Mouse (Mus musculus) cerebellum, postnatal 36 days (tissue): ENCODE data around the gene Krt83.
"Not testable (repeated sequence)": the region's sequence is repeated elsewhere in the genome, so short reads cannot be mapped to it uniquely, and the experiment has no call there.

Source experiments
- DNase-seq, 2 experiments: peaks; one replicate each; pipeline ENCODE4 v3.0.0; 2021 to 2022; ENCODE audit warnings: mixed read lengths in 2 of 2

Krt83 gene

DNA sequence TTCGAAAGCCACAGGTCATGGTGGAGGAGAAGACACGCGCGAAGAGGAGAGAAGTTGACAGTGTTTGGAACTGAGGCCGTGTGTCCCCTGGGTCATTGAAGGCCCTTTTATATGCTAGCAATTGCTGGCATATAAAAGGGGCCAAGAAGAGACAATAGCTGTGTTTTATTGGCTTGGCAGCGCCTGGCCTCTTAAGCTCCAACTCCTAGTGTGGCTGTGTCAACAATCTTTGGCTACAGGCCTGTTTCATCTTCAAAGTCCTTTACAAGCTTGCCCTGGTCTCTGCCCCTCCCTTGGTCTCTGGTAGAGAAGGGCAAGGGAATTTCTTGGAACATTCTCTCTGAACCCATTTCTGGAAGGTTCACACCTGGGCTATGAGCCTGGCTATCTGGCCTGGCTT, at the start of gene Krt83:
TSS of gene Krt83 (minus strand) at position 82 of the 400 bp plus-strand sequence.
- no peak for DNase-seq

DNA sequence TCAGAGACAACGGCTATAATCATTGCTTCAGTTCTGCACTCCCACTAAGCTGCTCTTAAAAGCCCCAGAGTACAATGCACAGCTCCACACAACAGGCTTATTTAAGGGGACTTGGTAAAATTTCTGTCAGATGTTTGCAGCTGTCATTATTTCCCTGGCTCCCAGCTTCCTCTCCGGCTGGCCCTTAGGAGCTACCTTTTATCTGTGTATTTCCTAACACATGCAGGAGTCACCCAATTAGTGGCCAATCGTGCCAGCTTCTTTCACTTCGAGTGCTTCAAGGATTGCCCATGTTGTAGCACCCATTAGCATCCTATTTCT, 47.2 kb upstream of the Krt83 start:
- no peak for DNase-seq

DNA sequence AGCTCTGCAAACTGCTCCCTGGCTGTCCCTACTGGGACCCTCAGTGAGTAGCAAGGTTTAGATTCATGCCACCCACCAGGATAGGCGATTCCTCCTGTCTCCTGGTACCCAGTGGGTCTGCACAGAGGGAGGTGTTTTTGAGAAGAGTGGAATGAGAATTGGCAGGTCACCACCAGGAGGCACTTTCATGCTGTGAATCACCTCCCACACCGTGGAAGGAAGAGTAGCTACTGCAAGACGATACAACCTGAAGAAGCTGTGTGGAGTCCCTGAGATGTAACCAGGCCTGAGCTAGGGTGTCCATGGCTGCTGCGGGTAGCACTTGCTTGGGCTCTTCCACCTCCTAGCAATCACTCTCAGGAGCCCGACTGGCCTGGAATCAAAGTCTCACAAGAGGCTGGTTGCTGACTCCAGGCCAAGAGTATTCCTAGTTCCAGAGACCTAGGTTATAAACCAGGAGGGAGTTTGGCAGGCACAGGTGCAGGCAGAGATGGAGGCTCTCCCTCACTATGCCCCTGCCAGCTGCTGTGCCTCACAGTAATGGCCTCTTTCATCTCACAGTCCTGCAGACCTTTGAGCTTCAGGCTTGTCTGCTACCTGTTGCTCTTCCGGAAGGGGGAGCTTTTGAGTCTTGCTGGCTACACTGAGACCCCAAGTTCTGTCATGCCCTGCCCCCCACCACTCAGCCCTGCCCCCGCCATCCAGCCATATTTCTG, 46.7 kb upstream of the Krt83 start:
- DNase-seq = no peak

DNA sequence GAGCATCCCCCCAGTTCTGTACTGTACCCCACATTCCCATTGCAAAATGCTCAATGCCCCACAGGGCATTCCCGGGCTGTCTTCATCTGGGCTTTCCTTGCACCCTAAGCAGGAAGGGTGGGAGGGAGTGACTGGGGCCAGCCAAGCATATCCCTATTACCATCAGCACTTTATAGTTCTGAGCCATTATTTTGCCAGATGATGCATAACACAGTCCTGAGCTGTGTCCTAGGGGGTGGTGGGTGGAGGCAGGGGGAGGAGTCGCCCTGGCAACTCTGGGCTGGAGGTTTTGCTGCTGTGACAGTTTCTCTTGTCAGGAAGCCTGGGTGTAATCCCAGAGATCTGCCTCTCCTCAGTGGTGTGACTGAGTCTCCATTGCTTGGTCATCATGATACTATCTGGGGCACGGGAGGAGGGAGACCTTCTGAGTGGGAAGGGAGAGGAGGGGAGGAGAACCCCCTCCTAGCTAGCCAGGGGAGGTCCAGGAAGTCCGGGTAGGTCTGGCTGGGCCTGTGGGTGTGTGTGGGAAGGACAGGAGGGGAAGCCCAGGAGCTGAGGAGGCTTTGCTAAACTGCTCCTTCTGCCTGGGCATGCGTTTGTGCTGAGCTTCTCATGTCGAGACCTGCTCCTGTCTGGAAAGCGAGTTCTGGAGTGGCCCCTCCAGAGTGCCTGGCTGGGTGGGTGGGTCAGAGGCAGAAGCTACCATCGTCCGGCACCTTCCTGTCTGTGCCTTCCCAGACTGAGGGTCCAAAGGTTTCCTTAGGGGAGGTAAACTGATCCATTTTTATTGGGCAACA, 44.9 kb upstream of the Krt83 start:
- no peak for DNase-seq

DNA sequence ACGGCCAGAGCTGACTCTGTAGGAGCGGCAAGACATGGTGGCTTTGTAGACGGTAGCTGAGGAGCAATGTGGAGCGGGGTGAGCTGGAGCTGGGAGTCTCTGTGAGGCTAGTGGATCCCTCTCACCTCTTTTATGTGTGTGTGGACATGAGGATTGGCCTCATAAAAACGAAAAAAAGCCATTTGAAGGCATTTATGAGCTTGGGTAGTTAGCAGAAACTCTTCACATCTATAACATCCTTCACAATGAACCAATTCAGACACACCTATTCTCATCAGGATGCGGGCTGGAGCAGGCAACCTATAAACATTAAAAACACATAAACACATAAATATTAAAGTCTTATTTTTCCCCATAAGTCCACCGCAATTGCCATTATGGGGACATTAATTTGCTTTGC, 41.4 kb upstream of the Krt83 start, which contains the start of gene Krt84:
TSS of gene Krt84 (minus strand) at position 101 of the 400 bp plus-strand sequence.
- DNase-seq = no peak

DNA sequence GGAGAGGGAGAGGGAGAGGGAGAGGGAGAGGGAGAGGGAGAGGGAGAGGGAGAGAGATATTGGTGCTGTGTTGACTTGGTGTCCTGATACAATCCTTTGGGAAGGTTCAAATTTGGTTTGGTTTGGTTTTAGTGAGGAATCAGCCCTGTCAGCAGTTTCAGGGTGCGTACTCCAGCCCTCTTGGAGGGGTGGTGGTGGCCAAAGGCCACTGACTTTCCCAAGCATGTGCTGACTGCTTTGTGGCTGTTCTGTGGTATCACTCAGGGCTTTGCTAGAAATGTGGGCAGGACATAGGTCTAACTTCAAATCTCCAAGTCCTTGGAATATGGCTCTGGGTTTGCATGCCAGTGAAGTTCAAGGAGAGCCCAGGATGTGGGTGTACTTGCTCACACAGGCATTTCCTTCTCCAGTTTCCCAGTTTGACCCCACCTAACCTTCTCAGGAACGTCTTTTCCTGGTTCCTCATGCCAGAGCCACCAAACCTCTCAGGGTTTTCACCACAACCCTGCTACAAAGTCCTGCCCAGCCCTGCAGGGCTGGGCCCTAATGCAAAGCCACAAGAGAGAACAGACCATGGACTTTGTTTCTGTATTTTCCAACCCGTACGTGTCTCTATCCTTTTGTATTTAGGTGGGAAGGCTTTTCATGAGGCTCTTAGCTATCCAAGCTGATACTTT, 31.4 kb upstream of the Krt83 start:
- no peak for DNase-seq

DNA sequence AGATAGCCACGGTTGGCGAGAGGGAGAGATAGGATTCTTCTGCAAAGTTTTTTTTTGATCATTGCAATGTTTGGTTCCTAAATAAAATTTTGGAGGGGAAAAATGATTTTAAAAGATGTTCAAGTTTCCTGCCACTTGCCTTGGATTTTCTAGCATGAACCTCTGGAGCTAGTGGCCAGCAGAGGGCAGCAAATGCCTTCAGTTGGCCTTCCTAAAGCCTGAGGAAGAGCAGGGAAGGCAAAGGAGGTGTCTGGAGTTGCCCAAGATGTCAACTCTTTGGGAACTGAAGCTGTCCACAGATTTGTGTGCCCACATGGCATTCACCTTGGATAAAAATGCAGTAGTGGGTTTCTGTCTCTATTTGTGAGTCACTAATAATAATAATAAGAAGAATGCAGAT, 28.5 kb upstream of the Krt83 start:
- DNase-seq = peak; percentile 75 to 79

DNA sequence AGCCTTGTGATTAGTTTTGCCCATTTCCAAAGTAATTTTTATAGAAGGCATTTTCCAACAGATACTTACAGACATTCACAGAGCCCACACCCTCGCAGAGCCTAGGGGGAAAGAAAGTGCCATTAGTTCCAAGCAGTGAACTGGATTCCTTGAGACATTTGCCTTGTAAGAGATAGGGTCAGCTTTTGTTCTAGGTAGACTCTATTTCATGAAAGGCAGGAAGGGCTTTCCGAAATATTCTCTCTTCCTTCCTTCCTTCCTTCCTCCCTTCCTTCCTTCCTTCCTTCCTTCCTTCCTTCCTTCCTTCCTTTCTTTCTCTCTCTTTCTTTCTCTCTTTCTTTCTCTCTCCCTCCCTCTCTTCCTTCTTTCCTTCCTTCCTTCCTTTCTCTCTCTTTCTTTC, 25.8 kb upstream of the Krt83 start, which contains the start of gene Gm49425:
TSS of gene Gm49425 (minus strand) at position 101 of the 400 bp plus-strand sequence.
- not testable (repeated sequence) for DNase-seq

DNA sequence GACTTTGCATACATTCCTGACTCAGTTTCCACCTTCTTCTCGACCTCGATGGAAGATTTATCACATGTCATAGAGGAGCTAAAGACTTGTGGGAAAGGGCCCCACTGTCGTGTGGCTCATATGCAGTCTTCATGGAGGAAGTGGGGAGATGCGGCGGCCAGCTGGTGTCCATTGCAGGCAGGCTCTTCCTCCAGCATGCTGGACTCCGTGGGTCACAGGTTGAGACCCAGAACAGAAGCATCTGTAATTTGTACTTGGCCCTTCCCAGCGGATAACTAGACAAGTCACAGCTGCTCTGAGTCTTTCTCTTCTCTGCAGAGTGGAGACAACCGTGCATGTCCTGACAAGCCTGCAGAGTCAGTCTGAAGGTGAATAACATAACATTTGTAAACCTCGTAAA, 16.9 kb upstream of the Krt83 start:
- DNase-seq = no peak

DNA sequence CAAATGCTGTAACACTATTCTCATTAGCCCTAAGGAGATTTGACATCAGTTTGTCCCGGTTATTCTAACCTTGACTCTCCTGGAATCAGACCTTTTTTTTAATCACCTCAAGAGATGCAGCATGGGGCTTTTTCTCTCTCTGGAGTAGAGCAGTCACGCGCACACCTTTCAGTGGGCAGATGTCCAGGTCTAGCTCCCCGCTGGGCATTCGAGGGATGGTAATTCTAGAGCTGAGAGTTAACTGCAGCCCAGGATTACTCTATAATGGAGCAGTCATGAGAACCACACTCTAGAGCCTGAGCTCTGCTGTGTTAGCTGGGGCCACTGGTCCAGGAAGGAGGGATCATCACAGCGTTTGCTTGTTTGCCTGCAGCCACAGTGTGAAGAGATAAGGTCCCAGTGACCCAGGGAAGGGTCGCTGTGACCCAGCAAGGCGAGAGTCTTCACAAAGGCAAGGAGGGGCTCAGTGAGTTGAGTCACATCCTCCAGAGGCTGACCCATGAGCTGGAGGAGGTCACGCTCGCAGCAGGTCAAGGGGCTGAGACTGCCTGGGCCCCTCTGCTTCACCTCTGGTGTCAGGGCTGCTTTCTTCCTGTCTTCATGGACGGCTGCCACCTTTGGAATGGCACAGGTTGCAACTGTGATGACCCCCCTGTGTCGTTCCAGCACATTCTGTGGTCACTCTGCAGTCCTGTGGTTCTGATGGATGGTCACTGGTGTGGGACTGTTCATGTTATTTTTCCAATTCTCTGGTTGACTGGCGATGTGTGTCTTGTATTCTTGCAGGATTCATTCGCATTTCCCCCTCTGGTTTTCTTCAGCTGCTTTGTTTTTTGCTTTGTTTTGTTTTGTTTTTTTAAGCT, 15.8 kb upstream of the Krt83 start:
- DNase-seq = no peak

DNA sequence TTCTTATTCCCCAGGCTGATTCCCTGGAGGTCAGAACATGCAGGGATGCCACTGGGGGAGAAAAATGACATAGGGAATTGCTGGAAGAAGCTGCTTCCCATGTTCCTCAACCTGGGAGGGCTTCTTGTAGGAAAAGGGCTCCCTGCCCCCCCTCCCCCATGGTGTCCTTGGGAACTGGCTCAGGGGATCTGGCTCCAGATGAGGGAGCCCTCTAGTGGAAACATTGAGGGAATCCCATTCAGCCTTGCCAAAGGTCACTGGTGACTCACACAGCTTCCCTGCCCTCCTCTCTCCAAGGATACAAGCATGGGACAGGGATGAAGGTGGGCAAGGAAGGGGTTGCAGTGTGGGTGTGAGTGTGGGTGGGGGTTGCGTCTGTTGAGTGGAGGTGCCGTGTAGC, 5.9 kb upstream of the Krt83 start:
- peak in 1 of 2 experiments; percentile 7 for DNase-seq

DNA sequence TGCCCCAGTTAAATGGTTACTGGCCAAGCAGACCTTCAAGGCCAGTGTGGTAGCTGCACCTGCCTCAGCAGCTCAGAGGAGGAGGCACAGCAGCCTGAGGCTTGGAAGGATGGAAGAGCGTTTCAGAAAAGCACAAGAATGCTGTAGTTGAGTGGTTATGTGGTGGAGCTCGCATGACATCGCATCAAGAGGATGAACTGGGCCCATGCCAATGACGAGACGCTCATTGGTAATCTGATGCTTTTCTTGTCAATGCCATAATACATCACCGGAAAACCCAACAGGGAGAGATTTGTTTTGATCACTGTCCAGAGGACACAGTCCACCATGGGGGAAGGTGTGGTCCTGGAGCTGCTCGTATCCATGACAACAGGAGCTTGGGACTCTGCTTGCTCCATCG, 4.0 kb upstream of the Krt83 start:
- no peak for DNase-seq

DNA sequence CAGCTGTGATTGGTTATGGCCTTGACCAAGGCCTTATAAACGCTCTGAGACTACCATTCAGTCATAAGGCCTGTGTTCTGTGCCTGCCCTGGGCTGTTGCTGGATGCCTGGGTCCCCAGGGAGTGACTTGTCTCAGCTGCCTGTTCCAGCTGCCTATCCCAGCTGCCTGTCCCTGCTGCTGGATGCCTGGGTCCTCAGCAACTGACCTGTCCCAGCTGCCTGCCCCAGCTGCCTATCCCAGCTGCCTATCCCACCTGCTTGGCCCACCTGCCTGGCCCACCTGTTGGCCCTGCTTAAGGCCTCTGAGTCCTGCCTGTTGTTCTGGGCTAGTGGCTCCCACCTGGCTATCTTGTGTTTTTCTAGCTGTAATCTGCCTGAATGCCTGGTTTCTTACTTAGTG, 2.9 kb upstream of the Krt83 start:
- no peak for DNase-seq

DNA sequence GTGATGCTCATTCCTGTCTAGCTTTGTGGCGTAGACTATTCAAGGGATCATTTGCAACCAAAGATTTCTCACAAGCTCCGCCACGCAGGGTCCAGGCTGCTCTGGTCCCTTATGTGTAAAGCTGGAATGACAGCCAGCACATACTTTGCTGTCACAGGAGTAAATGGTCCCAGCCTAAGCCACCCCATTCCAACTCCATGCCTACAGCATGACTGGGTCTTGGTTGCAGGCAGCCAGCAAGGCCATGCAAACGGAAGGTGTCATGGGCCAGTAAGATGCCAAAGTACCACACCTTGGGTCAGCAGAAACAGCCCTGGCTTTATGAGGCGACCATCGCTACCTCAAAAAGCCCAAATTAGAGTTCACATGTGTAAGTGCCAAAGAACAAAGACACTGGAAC, 2.4 kb upstream of the Krt83 start:
- no peak for DNase-seq

DNA sequence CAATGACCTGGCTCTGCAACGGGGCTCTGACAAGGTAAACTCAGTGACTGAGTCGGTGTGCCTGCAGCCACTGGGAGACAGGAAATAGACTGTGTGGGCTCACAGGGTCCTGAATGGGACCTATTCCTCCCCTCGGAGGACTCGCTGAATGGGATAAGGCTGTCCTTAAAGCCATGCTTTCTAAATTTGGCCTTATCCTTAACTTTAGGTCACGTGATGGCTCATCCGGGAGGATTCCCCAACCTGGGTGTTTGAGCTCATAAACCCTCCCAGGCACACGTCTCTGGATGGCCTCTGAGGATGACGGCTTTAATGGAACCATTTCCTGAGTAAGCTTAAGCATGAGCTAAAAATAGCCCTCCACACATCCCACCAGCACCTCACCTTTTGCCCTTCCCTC, 1.4 kb upstream of the Krt83 start:
- DNase-seq = no peak

DNA sequence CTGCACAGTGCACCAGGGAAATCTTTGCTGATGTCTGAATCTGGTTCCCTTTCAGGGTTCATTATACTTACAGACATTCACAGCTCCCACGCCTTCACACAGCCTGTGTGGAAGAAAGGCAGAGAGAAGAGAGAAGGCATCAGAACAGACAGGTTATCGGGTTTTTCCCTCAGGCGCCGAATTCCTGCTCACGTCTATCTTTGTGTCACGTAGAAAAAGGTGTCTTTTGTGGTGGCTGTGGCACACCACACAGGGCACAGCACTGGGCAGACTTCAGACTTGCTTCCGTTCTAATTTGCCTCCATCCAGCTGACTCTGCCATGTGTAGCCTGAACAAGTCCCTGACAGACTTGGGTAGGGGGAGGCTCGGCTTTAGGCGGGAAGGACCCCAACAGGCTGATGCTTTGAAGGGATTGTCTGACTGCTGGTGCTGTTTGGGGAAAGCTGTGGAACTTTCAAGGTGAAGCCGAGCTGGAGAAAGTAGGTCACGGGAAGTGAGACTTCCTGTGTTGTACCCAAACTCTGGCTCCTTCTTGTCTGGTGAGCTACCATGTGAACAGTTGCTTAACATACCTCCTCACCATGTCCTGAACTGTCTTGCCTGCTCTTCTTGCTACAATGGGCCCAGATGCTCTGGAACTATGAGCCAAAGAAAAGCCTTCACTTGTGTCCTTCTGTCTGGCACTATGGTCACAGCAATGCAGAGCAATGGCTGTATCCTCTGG, 5.2 kb downstream of the Krt83 start:
- DNase-seq = no peak

DNA sequence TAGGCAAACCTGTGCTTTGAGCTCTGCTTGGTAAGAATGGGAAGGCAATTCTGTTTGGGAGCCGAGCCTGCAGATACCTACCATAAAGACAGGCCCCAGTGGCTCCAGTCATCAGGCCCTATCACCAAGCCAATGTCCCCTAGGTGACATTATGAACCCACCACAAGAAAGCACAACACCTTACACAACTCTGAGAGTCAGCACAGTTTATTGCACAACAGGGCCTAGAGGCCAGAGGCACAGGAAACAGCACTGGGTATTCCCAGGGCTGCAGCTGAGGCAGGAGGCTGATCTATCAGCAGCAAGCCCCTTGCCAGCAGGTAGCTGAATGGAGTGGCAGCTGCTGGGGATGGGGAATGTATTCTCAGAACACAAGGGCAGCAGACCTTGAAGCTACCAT, 6.4 kb downstream of the Krt83 start:
- DNase-seq = no peak

DNA sequence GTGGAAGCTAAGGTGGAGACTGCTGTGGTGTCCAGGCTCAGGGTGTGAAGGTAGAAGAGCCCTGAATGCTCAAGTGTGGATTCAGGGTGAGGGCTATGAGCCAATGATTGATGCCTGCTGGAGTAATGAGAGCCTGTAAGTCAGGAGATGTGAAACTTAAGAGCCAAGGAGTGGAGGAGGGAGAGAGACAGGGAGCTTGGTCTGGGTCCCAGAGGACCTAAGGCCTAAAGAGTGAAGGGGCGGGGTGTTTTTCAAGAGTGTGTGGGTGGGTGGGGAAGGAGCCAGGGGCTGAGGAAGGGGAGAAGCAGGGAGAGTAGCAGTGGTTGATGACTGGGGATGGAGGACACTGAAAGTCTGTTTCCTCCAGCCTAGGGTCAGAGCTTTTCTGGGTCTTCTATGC, 7.7 kb downstream of the Krt83 start:
- DNase-seq = no peak

DNA sequence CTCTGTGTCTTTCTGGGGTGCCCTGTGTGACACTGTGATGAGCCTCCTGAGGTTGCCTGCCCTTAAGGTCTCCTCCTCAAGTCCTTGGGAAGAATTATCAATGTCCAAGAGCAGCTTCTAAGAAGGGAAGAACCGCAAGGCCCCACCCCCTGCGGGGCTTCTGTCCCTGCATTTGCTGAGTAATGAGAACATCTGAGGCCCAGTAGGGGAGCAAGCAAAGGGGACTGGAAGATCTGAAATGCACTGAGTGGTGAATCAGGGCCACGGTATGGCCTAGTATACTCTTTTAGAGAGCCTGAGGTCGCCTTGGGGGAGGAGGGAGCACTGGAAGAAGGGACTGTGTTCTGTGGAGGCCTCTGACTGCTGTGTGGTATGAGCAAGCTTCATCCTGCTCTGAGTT, 9.3 kb downstream of the Krt83 start:
- DNase-seq = no peak

DNA sequence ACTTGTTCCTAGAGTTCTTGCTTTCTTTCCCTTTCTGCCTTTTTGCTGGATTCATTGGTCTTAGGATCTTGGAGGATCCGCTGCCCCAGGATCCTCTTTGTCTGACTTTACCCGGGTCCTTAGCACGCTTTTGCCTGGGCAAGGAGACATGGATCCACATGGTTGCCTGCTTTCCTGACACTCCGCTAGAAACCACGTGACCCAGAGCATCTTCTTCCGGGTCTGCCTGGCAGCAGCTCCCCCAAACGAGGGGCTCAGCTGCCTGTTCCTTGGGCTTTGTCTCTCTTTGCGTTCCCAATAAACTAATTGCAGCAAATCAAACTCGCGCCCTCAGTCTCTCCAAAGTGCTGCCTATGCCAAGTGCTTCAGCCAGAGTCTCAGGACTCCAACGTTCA, 11.6 kb downstream of the Krt83 start:
- DNase-seq = no peak

DNA sequence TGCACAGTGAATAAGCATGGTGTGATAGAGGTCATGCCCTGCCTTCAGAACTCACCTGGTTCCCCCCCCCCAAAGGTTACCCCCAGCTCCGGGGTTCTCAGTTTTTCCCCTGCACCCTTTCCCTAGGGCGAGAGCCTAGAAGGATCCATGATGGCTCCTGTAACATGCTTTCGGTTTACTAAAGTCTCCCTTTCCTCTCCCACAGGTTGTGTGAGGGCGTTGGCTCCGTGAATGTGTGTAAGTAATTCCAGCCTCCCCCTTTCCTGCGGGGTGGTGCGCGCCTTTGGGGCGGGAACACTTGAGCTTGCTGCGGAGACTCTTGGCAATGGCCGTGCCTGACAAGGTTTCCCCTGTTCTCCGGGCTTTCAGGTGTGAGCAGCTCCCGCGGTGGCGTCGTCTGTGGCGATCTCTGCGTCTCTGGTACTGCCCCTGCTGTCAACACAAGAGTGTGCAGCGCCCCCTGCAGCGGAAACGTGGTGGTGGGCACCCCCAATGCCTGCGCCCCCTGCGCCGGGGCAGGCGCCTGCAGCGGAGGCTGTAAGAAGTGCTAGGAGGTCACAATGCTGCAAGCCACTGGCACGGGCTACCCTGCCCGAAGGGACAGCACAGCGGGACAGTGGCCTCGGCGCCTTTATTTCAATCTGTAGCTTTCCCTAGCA, 12.2 kb downstream of the Krt83 start:
- peak; percentile 38 to 51 for DNase-seq
